Mouse (Mus musculus) MEL (cell line): ENCODE measurements at regions not wholly inside any gene's neighbourhood (a gene's known extent, or its start where the extent isn't known, plus 50 kb on each side); places are given as distances from the start of the nearest gene placed in this dataset.

Source experiments
- CHD1 ChIP-seq: IDR thresholded peaks from 2 replicates; pipeline ENCODE4 v1.6.1; 2012; ENCODE audit warnings: low read depth, mild to moderate bottlenecking, inconsistent platforms, low read length, improper control_type of control experiment
- CTCF ChIP-seq, 3 experiments: IDR thresholded peaks in 2 of 3; conservative IDR thresholded peaks in 1 of 3; 2 replicates each; pipeline ENCODE4 v1.5.1; 2011 to 2012; ENCODE audit warnings: low read length in 3 of 3, low read depth in 2 of 3, mild to moderate bottlenecking in 2 of 3, improper control_type of control experiment in 1 of 3, inconsistent platforms in 1 of 3, mixed read lengths in 1 of 3, moderate library complexity in 1 of 3; ENCODE audit not compliant: control insufficient read depth in 1 of 3, insufficient read depth in 1 of 3, poor library complexity in 1 of 3, severe bottlenecking in 1 of 3
- E2F4 ChIP-seq: IDR thresholded peaks from 2 replicates; pipeline ENCODE4 v1.6.1; 2011; ENCODE audit warnings: low read depth, low read length, improper control_type of control experiment, borderline replicate concordance
- MAX ChIP-seq: IDR thresholded peaks from 2 replicates; pipeline ENCODE4 v1.6.1; 2011; ENCODE audit warnings: low read length, improper control_type of control experiment
- MXI1 ChIP-seq: IDR thresholded peaks from 2 replicates; pipeline ENCODE4 v1.6.1; 2011; ENCODE audit warnings: mild to moderate bottlenecking, low read depth, low read length, improper control_type of control experiment
- POLR2A ChIP-seq, 2 experiments: IDR thresholded peaks; 2 replicates each; pipeline ENCODE4 v1.6.1; 2011 to 2012; ENCODE audit warnings: low read length in 2 of 2, mild to moderate bottlenecking in 2 of 2, control low read depth in 1 of 2, improper control_type of control experiment in 1 of 2, low read depth in 1 of 2, moderate library complexity in 1 of 2; ENCODE audit not compliant: control insufficient read depth in 1 of 2, insufficient read depth in 1 of 2, poor library complexity in 1 of 2

DNA sequence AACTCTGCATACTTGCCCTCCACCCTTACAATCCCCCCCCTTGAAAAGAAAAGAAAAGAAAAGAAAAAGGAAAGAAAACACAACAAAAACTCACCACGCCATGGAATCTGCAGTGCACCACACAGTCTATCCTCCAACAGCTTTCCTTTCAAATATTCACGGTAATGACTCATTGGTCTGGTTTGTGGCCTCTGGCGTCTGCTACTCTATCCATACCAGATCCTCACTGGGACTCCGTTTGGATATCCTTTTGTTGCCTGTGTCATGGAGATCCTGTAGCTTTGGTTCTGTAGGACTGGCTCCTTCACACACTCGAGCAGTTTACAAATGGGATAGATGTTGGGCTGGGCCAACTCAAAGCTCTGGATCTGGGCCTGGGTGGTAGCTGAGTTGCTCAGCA lies 232.4 kb upstream of the Smlr1 start:
- TF ChIP-seq POLR2A (IDR thresholded peaks at IDR 0.05; ENCODE audit: control insufficient read depth in 1 of 2, insufficient read depth in 1 of 2, low read depth in 1 of 2, low read length in 2 of 2, poor library complexity in 1 of 2): no peak
- TF ChIP-seq CTCF (IDR thresholded peaks at IDR 0.05 in 2 of 3, conservative IDR thresholded peaks at IDR 0.05 in 1 of 3; ENCODE audit: control insufficient read depth in 1 of 3, insufficient read depth in 1 of 3, low read depth in 2 of 3, low read length in 3 of 3, poor library complexity in 1 of 3, severe bottlenecking in 1 of 3): no peak
- TF ChIP-seq CHD1: no peak
- no peak for TF ChIP-seq E2F4
- no peak for TF ChIP-seq MAX
- no peak for TF ChIP-seq MXI1
